Mouse (Mus musculus): ENCODE results near the gene Calcrl. TPM values are rescaled to one million over a fixed set of nuclear protein-coding genes. Genes with fewer than 3 reads are reported as not detected.

Gene Calcrl
- polyA plus RNA-seq, 1 experiment from 2014 or later: 111 TPM

- Histone ChIP-seq H3K27me3 (ENCODE audit: control insufficient read depth, insufficient read depth, low read depth, low read length) (no peaks in the 10 kb centered on the region), H3K9me3 (ENCODE audit: control insufficient read depth, low read length) (no peaks in the 10 kb centered on the region), H3K4me2 (ENCODE audit: low read depth, low read length) (no peak overlapping the region), H3K36me3 (ENCODE audit: control insufficient read depth, insufficient read depth, low read length) (no peaks in the 10 kb centered on the region), H3K27ac (ENCODE audit: low read length) (no peak overlapping the region), H3K4me1 (replicated peaks; ENCODE audit: control insufficient read depth, insufficient read depth, low read length) (no peaks in the 10 kb centered on the region), H3K4me3 (ENCODE audit: low read length) (no peak overlapping the region), H3K9ac (ENCODE audit: low read length) (no peak overlapping the region)
- no peak for ATAC-seq (ENCODE audit: low read depth)
- 29% methylated on average over 5 of the region's 5 CpGs for WGBS
These were observed 128.7 kb downstream of the Calcrl start for GRCm38 (mm10) chr2:84296517-84296916.

GRCm38 (mm10) chr2:84295068-84295467 is 130.1 kb downstream of the Calcrl start:
- ATAC-seq (ENCODE audit: low read depth): peak; percentile 38; the same call in 1 of the 2 replicates
- H3K27me3 ChIP-seq (ENCODE audit: control insufficient read depth, insufficient read depth, low read depth, low read length): no peaks in the 10 kb centered on the region
- H3K4me1 ChIP-seq (replicated peaks; ENCODE audit: control insufficient read depth, insufficient read depth, low read length): no peaks in the 10 kb centered on the region
- 62% methylated on average over 2 of the region's 2 CpGs for WGBS
- H3K36me3 ChIP-seq (ENCODE audit: control insufficient read depth, insufficient read depth, low read length): no peaks in the 10 kb centered on the region
- H3K9ac ChIP-seq (ENCODE audit: low read length): no peak overlapping the region
- H3K9me3 ChIP-seq (ENCODE audit: control insufficient read depth, low read length): no peaks in the 10 kb centered on the region
- H3K4me2 ChIP-seq (ENCODE audit: low read depth, low read length): no peak overlapping the region
- no peak overlapping the region for H3K27ac ChIP-seq (ENCODE audit: low read length)
- no peak overlapping the region for H3K4me3 ChIP-seq (ENCODE audit: low read length)

GRCm38 (mm10) chr2:84294611-84295010 is 130.6 kb downstream of the Calcrl start:
- no peaks in the 10 kb centered on the region for H3K4me1 ChIP-seq (replicated peaks; ENCODE audit: control insufficient read depth, insufficient read depth, low read length)
- no peaks in the 10 kb centered on the region for H3K27me3 ChIP-seq (ENCODE audit: control insufficient read depth, insufficient read depth, low read depth, low read length)
- ATAC-seq (ENCODE audit: low read depth): no peak
- no peak overlapping the region for H3K4me3 ChIP-seq (ENCODE audit: low read length)
- H3K27ac ChIP-seq (ENCODE audit: low read length): 0 out of 2 replicates have a peak overlapping the region, but pooled peaks have one; percentile 31
- H3K4me2 ChIP-seq (ENCODE audit: low read depth, low read length): no peak overlapping the region
- 49% methylated on average over 2 of the region's 2 CpGs for WGBS
- H3K9ac ChIP-seq (ENCODE audit: low read length): no peak overlapping the region
- H3K36me3 ChIP-seq (ENCODE audit: control insufficient read depth, insufficient read depth, low read length): no peaks in the 10 kb centered on the region
- no peaks in the 10 kb centered on the region for H3K9me3 ChIP-seq (ENCODE audit: control insufficient read depth, low read length)

- H3K36me3 ChIP-seq (ENCODE audit: control insufficient read depth, insufficient read depth, low read length): no peaks in the 10 kb centered on the region
- no peaks in the 10 kb centered on the region for H3K9me3 ChIP-seq (ENCODE audit: control insufficient read depth, low read length)
- H3K4me3 ChIP-seq (ENCODE audit: low read length): no peak overlapping the region
- H3K9ac ChIP-seq (ENCODE audit: low read length): no peak overlapping the region
- WGBS: 88% methylated on average over 4 of the region's 4 CpGs
- H3K27ac ChIP-seq (ENCODE audit: low read length): no peak overlapping the region
- H3K4me2 ChIP-seq (ENCODE audit: low read depth, low read length): no peak overlapping the region
- ATAC-seq (ENCODE audit: low read depth): no peak
- no peaks in the 10 kb centered on the region for H3K27me3 ChIP-seq (ENCODE audit: control insufficient read depth, insufficient read depth, low read depth, low read length)
- H3K4me1 ChIP-seq (replicated peaks; ENCODE audit: control insufficient read depth, insufficient read depth, low read length): no peaks in the 10 kb centered on the region
These were observed 132.7 kb downstream of the Calcrl start for GRCm38 (mm10) chr2:84292351-84293000.

- WGBS: 77% methylated on average over 7 of the region's 7 CpGs
- Histone ChIP-seq H3K36me3 (ENCODE audit: control insufficient read depth, insufficient read depth, low read length) (no peaks in the 10 kb centered on the region), H3K4me2 (ENCODE audit: low read depth, low read length) (no peak overlapping the region), H3K27ac (ENCODE audit: low read length) (no peak overlapping the region), H3K4me3 (ENCODE audit: low read length) (no peak overlapping the region), H3K27me3 (ENCODE audit: control insufficient read depth, insufficient read depth, low read depth, low read length) (no peaks in the 10 kb centered on the region), H3K9ac (ENCODE audit: low read length) (no peak overlapping the region), H3K4me1 (replicated peaks; ENCODE audit: control insufficient read depth, insufficient read depth, low read length) (no peaks in the 10 kb centered on the region), H3K9me3 (ENCODE audit: control insufficient read depth, low read length) (no peaks in the 10 kb centered on the region)
- no peak for ATAC-seq (ENCODE audit: low read depth)
These were observed 136.2 kb downstream of the Calcrl start for GRCm38 (mm10) chr2:84288940-84289557.

Other genes starting within 250 kb of the Calcrl start
- 63.6 and 64.9 TPM in 2 replicates for gene Tfpi, start 51.4 kb upstream of the Calcrl start, polyA plus RNA-seq (2015; fragmentation: Nextera tagmentation; extraction: Ambion mirVana)
- 64.3 and 68.4 TPM in 2 replicates for gene Ctnnd1, start 225.4 kb upstream of the Calcrl start, polyA plus RNA-seq (2015; fragmentation: Nextera tagmentation; extraction: Ambion mirVana)
- gene Btbd18, start 233.7 kb upstream of the Calcrl start, polyA plus RNA-seq (2015; fragmentation: Nextera tagmentation; extraction: Ambion mirVana): 0.18 and 0.35 TPM in 2 replicates
- 315 and 316 TPM in 2 replicates for gene Selenoh, start 245.4 kb upstream of the Calcrl start, polyA plus RNA-seq (2015; fragmentation: Nextera tagmentation; extraction: Ambion mirVana)